Mouse (Mus musculus) CH12.LX (cell line): ENCODE data around the gene Taf8. TPM values are rescaled to one million over a fixed set of nuclear protein-coding genes. Genes with fewer than 3 reads are reported as not detected.

Experiments used
- DNase-seq: peaks from one replicate; pipeline ENCODE4 v3.0.0-alpha.2; 2013; ENCODE audit errors: extremely low read depth
- H3K27ac ChIP-seq: 2 replicates; pipeline ENCODE4 v1.5.1; 2012; ENCODE audit warnings: low read depth, mild to moderate bottlenecking, control low read depth, moderate library complexity; ENCODE audit not compliant: insufficient read depth
- H3K27me3 ChIP-seq: replicated peaks from 2 replicates; pipeline ENCODE3; 2012; ENCODE audit warnings: inconsistent platforms
- H3K36me3 ChIP-seq, 2 experiments: replicated peaks in 1 of 2; 2 replicates each; pipeline versions ENCODE3 to v1.6.1; 2012; ENCODE audit warnings: inconsistent platforms in 1 of 2, low read length in 1 of 2, mild to moderate bottlenecking in 1 of 2, mixed read lengths in 1 of 2, moderate library complexity in 1 of 2; ENCODE audit not compliant: control insufficient read depth in 1 of 2, insufficient read depth in 1 of 2
- H3K4me1 ChIP-seq, 2 experiments: 2 replicates each; pipeline ENCODE4 v1.6.1; 2012; ENCODE audit warnings: inconsistent platforms in 1 of 2, moderate library complexity in 1 of 2; ENCODE audit not compliant: insufficient read depth in 2 of 2, control insufficient read depth in 1 of 2
- H3K4me2 ChIP-seq: 2 replicates; pipeline ENCODE4 v1.6.1; 2012; ENCODE audit warnings: low read depth, mild to moderate bottlenecking, control low read depth; ENCODE audit not compliant: poor library complexity, insufficient read depth, severe bottlenecking
- H3K4me3 ChIP-seq, 3 experiments: fragments of 150-350 bp in 1 of 3; sonication (generic) in 1 of 3; replicated peaks in 1 of 3; 2 replicates each; pipeline versions ENCODE3 to v1.5.1; 2011 to 2012; ENCODE audit warnings: low read depth in 2 of 3, low read length in 2 of 3, mild to moderate bottlenecking in 2 of 3, moderate library complexity in 2 of 3, control low read depth in 1 of 3, improper control_type of control experiment in 1 of 3, inconsistent platforms in 1 of 3, mixed read lengths in 1 of 3; ENCODE audit not compliant: poor library complexity in 1 of 3
- H3K79me2 ChIP-seq: replicated peaks from 2 replicates; pipeline ENCODE4 v1.6.1; 2012; ENCODE audit warnings: mild to moderate bottlenecking, moderate library complexity; ENCODE audit not compliant: control insufficient read depth, poor library complexity, insufficient read depth, severe bottlenecking; ENCODE audit errors: extremely low read depth
- H3K9ac ChIP-seq: 2 replicates; pipeline ENCODE4 v1.6.1; 2012; ENCODE audit warnings: low read depth, mild to moderate bottlenecking, control low read depth, moderate library complexity; ENCODE audit not compliant: insufficient read depth
- H3K9me3 ChIP-seq: replicated peaks from 2 replicates; pipeline ENCODE3; 2012; ENCODE audit warnings: low read length, inconsistent platforms, mixed read lengths
- CHD1 ChIP-seq: IDR thresholded peaks from 2 replicates; pipeline ENCODE4 v1.6.1; 2012; ENCODE audit warnings: low read depth, low read length, improper control_type of control experiment, inconsistent platforms
- CHD2 ChIP-seq: IDR thresholded peaks from 2 replicates; pipeline ENCODE4 v1.6.1; 2011; ENCODE audit warnings: low read length, improper control_type of control experiment
- E2F4 ChIP-seq: IDR thresholded peaks from 2 replicates; pipeline ENCODE4 v1.6.1; 2011; ENCODE audit warnings: low read depth, low read length, improper control_type of control experiment; ENCODE audit not compliant: insufficient replicate concordance
- ETS1 ChIP-seq: conservative IDR thresholded peaks from 2 replicates; pipeline ENCODE4 v1.6.1; 2012; ENCODE audit warnings: low read depth, mild to moderate bottlenecking, inconsistent platforms, low read length, improper control_type of control experiment, moderate library complexity
- IRF4 ChIP-seq: IDR thresholded peaks from 2 replicates; pipeline ENCODE4 v1.6.1; 2014; ENCODE audit warnings: low read depth, mild to moderate bottlenecking, inconsistent platforms, low read length, improper control_type of control experiment
- JUND ChIP-seq: conservative IDR thresholded peaks from 2 replicates; pipeline ENCODE4 v1.6.1; 2011; ENCODE audit warnings: low read depth, low read length, improper control_type of control experiment
- KAT2A ChIP-seq: IDR thresholded peaks from 2 replicates; pipeline ENCODE4 v1.6.1; 2012; ENCODE audit warnings: low read length, improper control_type of control experiment, inconsistent platforms; ENCODE audit not compliant: insufficient replicate concordance
- MAFK ChIP-seq: IDR thresholded peaks from 2 replicates; pipeline ENCODE4 v1.6.1; 2011; ENCODE audit warnings: low read length, improper control_type of control experiment; ENCODE audit not compliant: insufficient replicate concordance
- MXI1 ChIP-seq: IDR thresholded peaks from 2 replicates; pipeline ENCODE4 v1.6.1; 2011; ENCODE audit warnings: mild to moderate bottlenecking, low read depth, low read length, improper control_type of control experiment
- NELFE ChIP-seq: IDR thresholded peaks from 2 replicates; pipeline ENCODE4 v1.6.1; 2011; ENCODE audit warnings: low read depth, low read length, improper control_type of control experiment
- NRF1 ChIP-seq: IDR thresholded peaks from 2 replicates; pipeline ENCODE4 v1.6.1; 2014; ENCODE audit warnings: low read depth, mild to moderate bottlenecking, inconsistent platforms, low read length, improper control_type of control experiment, moderate library complexity
- PAX5 ChIP-seq: IDR thresholded peaks from 2 replicates; pipeline ENCODE4 v1.6.1; 2012; ENCODE audit warnings: low read length, inconsistent platforms, mixed read lengths
- POLR2A ChIP-seq: IDR thresholded peaks from 2 replicates; pipeline ENCODE4 v1.6.1; 2011; ENCODE audit warnings: low read depth, mild to moderate bottlenecking, improper control_type of control experiment, low read length
- POLR2AphosphoS2 ChIP-seq: IDR thresholded peaks from 2 replicates; pipeline ENCODE4 v1.6.1; 2011; ENCODE audit warnings: low read depth, low read length, improper control_type of control experiment
- RAD21 ChIP-seq: IDR thresholded peaks from 2 replicates; pipeline ENCODE4 v1.6.1; 2011; ENCODE audit warnings: low read depth, mild to moderate bottlenecking, low read length, improper control_type of control experiment, moderate library complexity
- SIN3A ChIP-seq: IDR thresholded peaks from 2 replicates; pipeline ENCODE4 v1.6.1; 2012; ENCODE audit warnings: low read length, improper control_type of control experiment, inconsistent platforms
- SMC3 ChIP-seq: IDR thresholded peaks from 2 replicates; pipeline ENCODE4 v1.6.1; 2011; ENCODE audit warnings: low read depth, low read length, improper control_type of control experiment
- UBTF ChIP-seq: IDR thresholded peaks from 2 replicates; pipeline ENCODE4 v1.6.1; 2012; ENCODE audit warnings: low read depth, mild to moderate bottlenecking, inconsistent platforms, low read length, improper control_type of control experiment, moderate library complexity
- ZC3H11A ChIP-seq: IDR thresholded peaks from 2 replicates; pipeline ENCODE4 v1.6.1; 2012; ENCODE audit warnings: low read depth, mild to moderate bottlenecking, inconsistent platforms, low read length, improper control_type of control experiment
- ZKSCAN1 ChIP-seq: IDR thresholded peaks from 2 replicates; pipeline ENCODE4 v1.6.1; 2012; ENCODE audit warnings: low read depth, inconsistent platforms, low read length, improper control_type of control experiment, borderline replicate concordance
- dilution Hi-C: fragments of 300-500 bp; cut with MboI; formaldehyde crosslinking; loops from 2 replicates; pipeline ENCODE4 v1.14.3; 2020; ENCODE audit warnings: low sequenced_read_pairs; ENCODE audit not compliant: extremely low pct_unique_long_range_greater_than_20kb, extremely low pct_ligation_motif_present
- in situ Hi-C: fragments of 300-500 bp; cut with MboI; formaldehyde crosslinking; loops from 3 replicates; pipeline ENCODE4 v1.14.3; 2019; ENCODE audit warnings: low sequenced_read_pairs, low pct_ligation_motif_present, low pct_unique_long_range_greater_than_20kb, mixed read lengths
- polyA plus RNA-seq: library from polyadenylated mRNA; unstranded; fragments of >175 nt; gene quantifications from 2 replicates; pipeline ENCODE4 v1.2.1, GENCODE M21; 2012; ENCODE audit warnings: low read depth; ENCODE audit not compliant: insufficient read length
- total RNA-seq, 2 experiments: library from RNA; depleted of rRNA; stranded (reverse); fragments of 300-350 nt in 1 of 2; fragments of >200 nt in 1 of 2; gene quantifications; 2 replicates each; pipeline ENCODE4 v1.2.3; 2012 to 2014

Taf8 gene
- total and polyA plus RNA-seq, 3 experiments: 16.9 to 18.0 (median 17.0) TPM

- H3K27ac ChIP-seq: no peak overlapping the region
- no peak overlapping the region for H3K4me2 ChIP-seq
- H3K4me3 ChIP-seq: no peak overlapping the region
- no peak overlapping the region for H3K9ac ChIP-seq
- no peaks in the 10 kb centered on the region for H3K9me3 ChIP-seq
- DNase-seq: no peak
- H3K4me1 ChIP-seq: peaks cover 2 to 19% of the 10 kb centered on the region in 2 experiments; a peak in 2 of 4 replicates
- no peaks in the 10 kb centered on the region for H3K27me3 ChIP-seq
- H3K36me3 ChIP-seq: no peaks in the 10 kb centered on the region
- in situ Hi-C loops (no loop called here), dilution Hi-C loops (no loop called here)
- TF ChIP-seq SMC3 (no peak), CHD1 (no peak), RAD21 (no peak), KAT2A (no peak), NRF1 (no peak), JUND (no peak), MAFK (no peak), SIN3A (no peak), PAX5 (no peak), UBTF (no peak), NELFE (no peak), ZKSCAN1 (no peak), E2F4 (no peak), ETS1 (no peak), POLR2A (no peak), ZC3H11A (no peak), MXI1 (no peak), POLR2AphosphoS2 (no peak), CHD2 (no peak)
- no peaks in the 10 kb centered on the region for H3K79me2 ChIP-seq
Observed at GRCm38 (mm10) chr17:47545154-47545553, 43.1 kb upstream of the Taf8 start.

DNA sequence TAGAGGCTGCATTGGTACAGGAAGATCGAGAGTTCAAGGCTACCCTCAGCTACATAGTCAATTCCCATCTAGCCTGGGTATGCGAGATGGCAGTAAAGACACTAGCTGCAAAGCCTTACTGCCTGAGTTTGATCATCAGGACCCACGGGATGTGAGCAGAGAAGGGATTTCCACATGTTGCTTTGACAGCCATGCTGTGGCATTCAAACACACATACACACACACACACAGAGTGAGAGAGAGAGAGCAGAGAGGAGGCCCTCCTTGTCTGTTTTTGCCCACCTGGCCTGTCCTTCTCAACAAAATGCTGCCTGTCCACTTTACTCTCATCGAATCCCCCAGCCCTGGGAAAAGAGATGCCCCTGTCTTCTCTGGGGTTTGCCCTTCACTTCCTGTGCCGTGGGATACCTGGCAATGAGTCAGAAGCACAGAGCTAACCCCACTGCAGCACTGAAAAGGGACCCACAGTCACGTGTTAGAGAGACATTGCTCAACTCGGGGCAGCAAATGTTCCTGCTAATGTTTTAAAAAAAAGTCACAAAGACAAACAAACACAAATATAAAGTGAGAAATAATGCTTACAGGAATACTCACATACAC, 41.1 kb upstream of the Taf8 start:
- no peak for DNase-seq
- TF ChIP-seq IRF4: no peak
- Histone ChIP-seq H3K36me3 (no peaks in the 10 kb centered on the region), H3K4me1 (peaks cover 2 to 19% of the 10 kb centered on the region in 2 experiments; a peak in 2 of 4 replicates), H3K79me2 (no peaks in the 10 kb centered on the region; the same call in 1 of the 2 replicates), H3K4me2 (no peak overlapping the region), H3K4me3 (no peak overlapping the region), H3K27me3 (no peaks in the 10 kb centered on the region), H3K9me3 (no peaks in the 10 kb centered on the region), H3K27ac (no peak overlapping the region), H3K9ac (no peak overlapping the region)
- in situ Hi-C loops (no loop called here), dilution Hi-C loops (no loop called here)
